Mouse (Mus musculus): Measurements from ENCODE around the gene Ugt1a8. TPM values are rescaled to one million over a fixed set of nuclear protein-coding genes. Genes with fewer than 3 reads are reported as not detected.
"Not testable (repeated sequence)": the region's sequence is repeated elsewhere in the genome, so short reads cannot be mapped to it uniquely, and the experiment has no call there.

The Ugt1a8 gene
- polyA plus RNA-seq, 1 experiment from 2014 or later, result not detected

DNA sequence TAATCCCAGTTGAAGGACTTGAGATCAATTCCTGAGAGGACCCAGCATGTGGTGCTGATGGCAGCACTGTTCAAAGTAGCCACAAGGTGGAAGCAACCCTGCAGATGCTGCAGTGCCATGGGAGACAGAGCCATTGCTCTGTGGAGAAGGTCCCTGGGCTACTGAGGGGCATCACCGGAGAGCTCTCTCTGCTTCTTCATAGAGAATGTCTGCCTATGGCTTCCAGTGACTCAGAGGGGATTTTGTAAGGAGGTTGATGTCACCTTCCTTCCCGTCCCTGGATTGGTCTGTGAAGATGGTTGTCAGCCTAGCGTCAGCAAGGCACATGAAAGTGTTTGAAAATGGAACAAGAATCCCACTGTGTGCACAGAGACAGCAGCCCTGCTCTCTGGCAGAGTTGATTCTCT, 6.7 kb downstream of the Ugt1a8 start:
- not testable (repeated sequence) for ATAC-seq (ENCODE audit: low FRiP score)
- 85% methylated on average over 3 of the region's 3 CpGs for WGBS

DNA sequence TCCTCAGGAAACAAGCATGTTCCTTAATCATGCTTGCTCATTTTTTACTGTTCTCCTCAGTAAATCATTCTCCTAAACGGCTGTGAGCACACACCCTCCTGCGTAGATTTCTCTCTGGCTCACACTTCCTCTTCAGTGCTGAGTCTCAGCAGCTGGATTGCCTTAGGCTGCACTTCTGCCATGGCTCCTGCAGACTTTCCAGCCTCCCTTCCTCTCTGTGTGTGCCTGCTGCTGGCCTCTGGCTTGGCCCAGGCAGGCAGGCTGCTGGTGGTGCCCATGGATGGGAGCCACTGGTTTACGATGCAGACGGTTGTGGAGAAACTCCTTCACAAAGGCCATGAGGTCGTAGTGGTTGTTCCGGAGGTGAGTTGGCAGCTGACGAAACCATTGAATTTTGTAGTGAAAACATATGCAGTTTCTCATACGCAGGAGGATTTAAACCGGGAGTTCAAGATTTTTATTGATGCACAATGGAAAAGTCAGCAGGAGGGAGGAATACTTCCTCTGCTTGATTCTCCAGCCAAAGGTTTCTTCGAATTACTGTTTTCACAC, 7.4 kb downstream of the Ugt1a8 start, which contains the start of gene Ugt1a7c:
Gene Ugt1a7c, plus strand, starts transcription at position 122 of the 552 bp plus-strand sequence.
- Histone ChIP-seq H3K27ac (no peak within 1 kb of the TSS), H3K9me3 (no peaks in the 10 kb centered on the region), H3K27me3 (no peaks in the 10 kb centered on the region), H3K4me2 (no peak within 1 kb of the TSS), H3K4me3 (no peak within 1 kb of the TSS), H3K4me1 (replicated peaks) (no peaks in the 10 kb centered on the region), H3K36me3 (no peaks in the 10 kb centered on the region), H3K9ac (no peak within 1 kb of the TSS)
- no peak for ATAC-seq (ENCODE audit: low FRiP score)
- 76% methylated on average over 10 of the region's 10 CpGs for WGBS

More for the DNA sequence above, 6.7 kb downstream of the Ugt1a8 start:
- H3K4me1 ChIP-seq (replicated peaks); H3K9me3 ChIP-seq; H3K9ac ChIP-seq; H3K4me3 ChIP-seq; H3K27ac ChIP-seq; H3K36me3 ChIP-seq; H3K27me3 ChIP-seq; H3K4me2 ChIP-seq: not testable (repeated sequence)

DNA sequence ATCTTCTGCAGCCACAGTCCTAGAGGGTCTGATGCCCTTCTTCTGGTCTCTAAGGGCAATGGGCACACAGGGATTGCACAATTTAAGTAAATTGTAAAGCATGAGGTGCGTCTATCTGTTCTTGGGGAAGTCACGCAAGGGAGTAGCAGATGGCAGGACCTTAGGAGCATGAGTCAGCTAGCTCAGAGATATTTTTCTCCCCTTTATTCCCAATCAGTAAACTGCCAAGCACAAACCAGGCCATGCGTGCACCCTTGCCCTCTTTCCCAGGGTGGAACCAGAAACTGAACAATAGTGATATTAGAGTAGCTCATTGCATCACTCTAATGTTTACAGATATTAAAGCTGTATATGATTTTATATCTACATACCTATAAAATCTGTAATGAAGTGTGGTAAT, 10.9 kb downstream of the Ugt1a8 start:
- not testable (repeated sequence) for H3K4me3 ChIP-seq; H3K36me3 ChIP-seq; H3K9ac ChIP-seq; H3K27ac ChIP-seq; ATAC-seq (ENCODE audit: low FRiP score); H3K4me1 ChIP-seq (replicated peaks); H3K4me2 ChIP-seq; H3K27me3 ChIP-seq; H3K9me3 ChIP-seq
- WGBS, result 95% methylated on average over 3 of the region's 3 CpGs

DNA sequence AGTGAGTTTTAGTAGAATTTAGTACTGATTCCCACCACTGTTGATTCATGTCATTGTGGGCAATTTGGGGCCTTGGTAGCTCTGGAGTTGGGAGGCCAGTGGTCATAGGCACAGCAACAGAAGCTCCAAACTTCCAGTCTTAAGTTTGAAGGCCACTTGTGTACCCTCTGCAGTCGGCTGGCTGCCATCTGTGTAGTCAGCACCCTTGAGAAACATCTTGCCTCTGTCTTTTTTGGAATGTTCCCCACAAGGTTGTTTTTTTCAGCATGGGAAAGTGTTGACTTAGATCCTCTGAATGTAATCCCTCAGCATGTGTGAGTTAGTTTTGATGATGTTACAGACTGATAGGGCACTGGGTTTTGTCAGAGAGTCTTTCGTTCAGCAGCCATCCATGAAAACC, 12.1 kb downstream of the Ugt1a8 start:
- not testable (repeated sequence) for H3K4me3 ChIP-seq; ATAC-seq (ENCODE audit: low FRiP score); H3K4me1 ChIP-seq (replicated peaks); H3K4me2 ChIP-seq; H3K9me3 ChIP-seq; H3K36me3 ChIP-seq; H3K27ac ChIP-seq; H3K27me3 ChIP-seq; H3K9ac ChIP-seq
- 90% methylated on average over 2 of the region's 2 CpGs for WGBS

DNA sequence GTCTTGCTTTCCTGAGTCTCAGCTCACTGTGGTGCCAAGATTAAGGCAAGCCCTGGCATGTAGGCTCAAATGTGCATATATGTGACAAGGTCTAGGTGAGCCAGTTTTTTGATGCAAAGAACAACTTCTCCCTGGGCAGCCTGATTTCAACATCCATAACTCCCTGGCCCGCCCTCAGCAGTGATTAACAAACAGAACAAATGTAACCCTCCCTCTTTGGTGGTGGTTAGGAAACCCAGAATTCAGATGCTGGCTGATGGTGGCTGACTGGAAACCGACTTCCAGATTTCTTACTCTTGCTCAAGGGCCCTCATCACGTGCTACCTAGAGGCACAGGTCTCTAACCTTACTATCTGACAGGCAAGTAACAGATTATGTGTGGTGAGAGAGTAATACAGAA, 15.4 kb downstream of the Ugt1a8 start, which contains the start of gene Ugt1a6b:
Gene Ugt1a6b, plus strand, starts transcription at position 234 of the 400 bp plus-strand sequence.
- not testable (repeated sequence) for H3K36me3 ChIP-seq; H3K9ac ChIP-seq; H3K4me3 ChIP-seq; ATAC-seq (ENCODE audit: low FRiP score); H3K4me2 ChIP-seq; H3K9me3 ChIP-seq; H3K4me1 ChIP-seq (replicated peaks); H3K27ac ChIP-seq; H3K27me3 ChIP-seq
- WGBS, result 83% methylated on average over 3 of the region's 3 CpGs

DNA sequence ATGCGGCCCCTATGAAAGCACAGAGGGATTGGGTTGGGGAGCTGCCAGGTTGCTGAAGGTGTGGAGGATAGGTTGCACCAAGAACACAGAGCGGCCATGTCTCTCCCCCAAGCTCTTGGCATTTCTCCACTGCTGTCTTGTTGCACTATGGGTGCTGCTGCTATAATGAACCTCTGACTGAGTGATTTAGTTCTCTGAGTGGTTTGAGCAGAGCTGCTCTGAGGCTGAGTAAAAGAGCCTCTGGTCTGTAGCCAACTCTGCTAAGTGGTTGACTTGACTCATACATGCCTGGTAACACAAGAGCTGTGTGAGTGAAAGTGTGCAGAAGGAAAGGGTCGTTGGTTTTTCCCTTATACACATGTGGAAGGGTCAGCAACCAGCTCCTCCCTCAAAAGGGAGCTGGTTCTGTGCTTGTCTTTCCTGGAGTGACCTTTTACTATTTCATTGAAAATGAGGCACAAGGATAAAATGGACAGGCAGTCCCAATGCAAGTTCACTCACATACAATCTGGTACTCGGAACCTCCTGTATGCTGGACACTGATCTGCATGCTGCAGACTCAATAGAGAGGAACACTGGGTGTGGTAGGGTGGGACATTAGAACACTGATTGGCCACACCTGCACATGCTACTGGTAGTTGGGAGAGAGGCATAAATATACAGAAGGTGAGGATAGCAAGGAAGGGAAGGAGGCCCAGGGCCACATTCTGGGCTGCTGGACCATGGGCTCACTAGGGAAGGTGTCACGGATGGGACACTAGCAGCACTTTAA, 16.3 kb downstream of the Ugt1a8 start:
- ATAC-seq (ENCODE audit: low FRiP score); H3K4me1 ChIP-seq (replicated peaks): not testable (repeated sequence)
- 93% methylated on average over 5 of the region's 5 CpGs for WGBS

DNA sequence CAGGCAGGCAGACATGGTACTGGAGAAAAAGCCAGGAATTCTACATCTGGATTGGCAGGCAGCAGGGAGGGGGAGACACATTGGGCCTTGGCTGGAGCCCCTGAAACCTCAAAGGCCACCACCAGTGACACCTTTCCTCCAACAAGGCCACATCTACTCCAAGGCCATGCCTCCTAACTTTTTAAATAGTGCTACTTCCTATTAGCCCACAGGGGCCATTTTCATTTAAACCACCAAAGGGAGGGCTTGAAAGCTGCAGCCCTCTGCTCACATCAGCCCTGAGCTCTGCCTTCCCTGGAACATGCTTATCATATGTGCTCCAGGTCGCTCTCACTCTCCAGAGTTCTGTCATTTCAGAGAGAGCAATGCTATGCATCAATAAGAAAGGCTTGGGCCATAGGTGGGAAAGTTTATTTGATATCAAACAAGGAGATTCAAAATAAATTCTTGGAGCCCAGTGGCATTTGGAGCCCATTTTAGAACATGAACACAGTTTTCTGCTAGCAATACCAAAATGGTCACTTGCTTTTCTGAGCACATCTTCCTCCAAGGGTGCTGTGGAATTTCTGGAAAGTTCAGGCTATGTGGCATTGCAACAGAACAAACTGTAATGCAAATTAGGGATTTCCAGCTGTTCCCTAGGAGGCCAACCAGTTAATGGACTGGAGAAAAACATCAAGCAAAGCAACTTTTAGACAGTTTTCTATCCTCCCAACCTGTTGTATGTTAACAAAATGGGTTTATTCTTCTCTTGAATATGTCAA, 17.2 kb downstream of the Ugt1a8 start:
- Histone ChIP-seq H3K9ac (no peak overlapping the region), H3K4me1 (replicated peaks) (no peaks in the 10 kb centered on the region), H3K4me3 (no peak overlapping the region), H3K9me3 (no peaks in the 10 kb centered on the region), H3K27me3 (no peaks in the 10 kb centered on the region), H3K4me2 (no peak overlapping the region), H3K27ac (no peak overlapping the region), H3K36me3 (no peaks in the 10 kb centered on the region)
- WGBS, result 88% methylated on average over 1 of the region's 1 CpGs
- no peak for ATAC-seq (ENCODE audit: low FRiP score)

More for the DNA sequence above, 16.3 kb downstream of the Ugt1a8 start:
- not testable (repeated sequence) for H3K4me3 ChIP-seq, H3K9ac ChIP-seq, H3K36me3 ChIP-seq, H3K27ac ChIP-seq, H3K4me2 ChIP-seq, H3K9me3 ChIP-seq, H3K27me3 ChIP-seq

DNA sequence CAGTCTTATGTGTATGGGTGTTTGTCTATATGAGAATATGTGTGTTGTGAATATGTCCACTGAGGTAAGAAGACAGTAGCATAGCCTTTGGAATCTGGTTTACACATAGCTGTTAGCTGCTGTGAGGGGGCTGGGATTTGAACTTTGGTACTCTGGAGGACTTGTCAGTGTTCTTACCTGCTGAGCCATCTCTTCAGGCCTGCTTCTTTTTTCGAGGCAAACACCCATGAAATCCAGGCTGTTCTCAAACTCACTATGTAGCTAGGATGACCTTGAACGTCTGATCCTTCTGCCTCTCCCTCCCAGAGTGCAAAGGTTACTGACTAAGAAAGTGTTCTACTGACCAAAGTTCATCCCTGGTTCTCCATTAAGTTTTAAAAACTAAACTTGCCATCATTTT, 18.0 kb downstream of the Ugt1a8 start:
- no peak for ATAC-seq (ENCODE audit: low FRiP score)
- no peak overlapping the region for H3K9ac ChIP-seq
- no peaks in the 10 kb centered on the region for H3K9me3 ChIP-seq
- WGBS, result 66% methylated on average over 2 of the region's 2 CpGs
- H3K27me3 ChIP-seq, result no peaks in the 10 kb centered on the region
- H3K27ac ChIP-seq, result no peak overlapping the region
- H3K4me1 ChIP-seq (replicated peaks), result no peaks in the 10 kb centered on the region
- no peak overlapping the region for H3K4me3 ChIP-seq
- H3K36me3 ChIP-seq, result no peaks in the 10 kb centered on the region
- H3K4me2 ChIP-seq, result no peak overlapping the region

DNA sequence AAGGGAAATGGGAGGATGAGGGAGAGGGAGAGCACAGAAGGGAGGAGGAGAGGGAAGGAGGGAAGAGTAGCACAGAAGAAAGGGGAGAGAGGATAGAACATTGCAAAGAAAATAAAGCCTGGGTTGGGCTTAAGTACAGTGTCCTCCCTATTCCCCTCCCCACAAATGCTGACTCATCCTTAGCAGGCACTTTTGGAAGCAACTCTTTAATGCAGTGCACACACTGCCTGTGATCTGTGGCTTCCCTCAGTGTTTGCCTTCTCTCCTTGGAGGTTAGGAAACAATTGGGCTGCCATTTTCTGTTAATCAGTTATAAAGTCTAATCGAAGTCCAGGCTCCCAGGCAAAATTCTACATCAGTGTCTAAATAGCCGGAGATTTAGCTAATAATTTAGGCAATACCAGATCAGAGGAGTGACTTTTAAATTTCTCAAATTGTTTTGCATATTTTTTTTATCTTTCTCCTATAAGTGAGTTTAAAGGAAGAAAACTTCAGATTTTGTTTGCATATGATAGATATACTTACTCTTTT, 21.5 kb downstream of the Ugt1a8 start:
- not testable (repeated sequence) for H3K36me3 ChIP-seq; H3K4me1 ChIP-seq (replicated peaks); ATAC-seq (ENCODE audit: low FRiP score); H3K4me2 ChIP-seq; H3K4me3 ChIP-seq; H3K9me3 ChIP-seq; H3K27ac ChIP-seq; H3K9ac ChIP-seq; H3K27me3 ChIP-seq
- WGBS, result 67% methylated on average over 2 of the region's 2 CpGs

DNA sequence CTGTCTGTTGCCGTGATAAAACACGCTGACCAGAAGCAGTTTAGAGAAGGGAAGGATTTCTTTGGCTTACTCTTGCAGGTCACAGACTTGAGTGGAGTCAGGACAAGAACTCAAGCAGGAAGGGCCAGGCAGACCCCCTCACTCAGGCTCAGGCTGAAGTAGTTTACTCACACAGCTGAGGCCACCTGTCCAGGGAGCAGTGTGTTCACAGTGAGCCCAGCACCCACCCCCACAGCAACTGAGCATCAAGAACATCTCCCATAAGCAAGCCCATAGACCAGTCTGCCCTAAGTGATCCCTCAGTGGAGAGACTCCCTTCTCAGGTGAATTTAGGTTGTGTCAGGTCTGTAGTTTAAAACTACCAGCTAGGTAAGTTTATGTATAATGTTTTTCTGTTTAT, 22.0 kb downstream of the Ugt1a8 start:
- not testable (repeated sequence) for H3K36me3 ChIP-seq; H3K27me3 ChIP-seq; H3K27ac ChIP-seq; H3K4me1 ChIP-seq (replicated peaks); H3K9me3 ChIP-seq; H3K4me2 ChIP-seq; H3K4me3 ChIP-seq; ATAC-seq (ENCODE audit: low FRiP score); H3K9ac ChIP-seq
- 86% methylated on average over 2 of the region's 2 CpGs for WGBS

DNA sequence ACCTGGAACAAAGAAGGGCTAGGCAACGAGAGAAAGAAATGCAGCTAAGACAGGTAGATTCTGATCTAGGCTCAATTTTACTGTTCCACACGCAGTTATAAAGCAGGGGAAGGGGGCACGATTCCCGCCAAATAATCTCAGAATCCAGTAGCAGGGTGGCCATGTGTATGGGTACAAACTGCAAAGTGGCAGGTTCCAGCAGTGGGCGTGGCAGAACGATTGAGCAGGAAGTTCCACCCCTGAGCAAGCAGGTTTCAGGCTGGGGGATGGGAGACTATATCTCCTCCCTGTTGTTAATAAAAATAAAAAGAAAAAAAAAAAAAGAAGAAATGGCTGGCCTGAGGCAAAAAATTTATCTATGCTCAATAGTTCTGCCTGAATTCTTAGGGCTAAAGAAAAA, 25.2 kb downstream of the Ugt1a8 start:
- not testable (repeated sequence) for ATAC-seq (ENCODE audit: low FRiP score); H3K9me3 ChIP-seq; H3K27me3 ChIP-seq; H3K9ac ChIP-seq; H3K36me3 ChIP-seq; H3K4me2 ChIP-seq; H3K4me1 ChIP-seq (replicated peaks); H3K4me3 ChIP-seq; H3K27ac ChIP-seq
- WGBS, result 90% methylated on average over 6 of the region's 6 CpGs

DNA sequence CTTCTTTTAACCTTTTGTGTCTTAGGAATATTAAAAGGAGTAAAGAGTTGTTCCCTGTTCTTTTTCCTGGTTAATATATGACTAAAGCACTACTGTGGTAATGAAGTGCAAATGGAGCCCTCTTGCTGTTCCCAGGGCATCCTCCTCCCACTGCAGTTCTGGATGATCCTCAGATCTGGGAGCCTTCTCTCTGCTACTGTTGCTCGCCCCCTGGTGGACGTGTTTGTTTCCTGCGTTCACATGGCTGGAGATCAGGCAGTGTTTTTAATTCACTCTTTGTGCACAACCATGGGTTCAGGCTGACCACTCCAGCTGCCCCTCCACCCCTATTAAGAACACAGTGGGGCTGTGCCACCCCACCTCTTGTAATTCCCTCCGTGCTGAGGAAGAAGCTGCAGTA, 32.9 kb downstream of the Ugt1a8 start:
- not testable (repeated sequence) for H3K4me2 ChIP-seq; H3K27me3 ChIP-seq; H3K9me3 ChIP-seq; ATAC-seq (ENCODE audit: low FRiP score); H3K4me3 ChIP-seq; H3K27ac ChIP-seq; H3K36me3 ChIP-seq; H3K4me1 ChIP-seq (replicated peaks); H3K9ac ChIP-seq
- 19% methylated on average over 4 of the region's 4 CpGs for WGBS

Measured in hindbrain, embryonic 13.5 days (tissue).